Mouse (Mus musculus): ENCODE results near the gene Odf3b. TPM values are rescaled to one million over a fixed set of nuclear protein-coding genes. Genes with fewer than 3 reads are reported as not detected.

Gene Odf3b
- polyA plus RNA-seq, 1 experiment: 12.0 TPM

- no peak for DNase-seq (ENCODE audit: low read depth)
These were observed 44.1 kb downstream of the Odf3b start for GRCm38 (mm10) chr15:89334774-89335537.

DNA sequence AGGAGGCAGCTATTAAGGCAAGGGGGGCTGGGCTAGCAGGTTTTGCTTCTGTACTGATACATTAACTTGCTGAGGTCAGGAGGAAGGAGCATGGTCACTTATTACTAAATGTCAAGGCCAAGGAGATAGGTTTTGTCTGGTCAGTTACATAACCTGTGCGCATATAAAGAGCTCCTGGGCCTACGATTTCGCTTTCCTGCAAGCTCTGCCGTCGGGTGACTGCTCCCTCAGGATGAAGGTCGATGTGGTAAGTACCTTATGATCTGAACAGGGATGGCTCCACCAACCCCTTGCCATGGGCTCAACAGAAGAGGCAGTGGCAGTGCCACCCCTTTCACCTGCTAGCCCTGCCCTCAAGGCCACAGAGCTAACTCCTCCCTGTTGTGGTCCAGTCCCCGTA, 44.8 kb downstream of the Odf3b start, which contains the start of gene Miox:
TSS of gene Miox (plus strand) at position 128 of the 400 bp plus-strand sequence.
- DNase-seq (ENCODE audit: low read depth): no peak

Other genes with a start within 250 kb of the Odf3b start
- gene Mapk12, start 238.6 kb downstream of the Odf3b start, polyA plus RNA-seq (2012; rRNA removed): 25.2 and 25.3 TPM in 2 replicates
- 23.8 and 30.3 TPM in 2 replicates for gene Mapk11, start 229.7 kb downstream of the Odf3b start, polyA plus RNA-seq (2012; rRNA removed)
- gene Plxnb2, start 198.5 kb downstream of the Odf3b start, polyA plus RNA-seq (2012; rRNA removed): 98.9 and 119 TPM in 2 replicates
- 12.2 and 13.6 TPM in 2 replicates for gene Dennd6b, start 182.8 kb downstream of the Odf3b start, polyA plus RNA-seq (2012; rRNA removed)
- 89.2 and 158 TPM in 2 replicates for gene Ppp6r2, start 167.7 kb downstream of the Odf3b start, polyA plus RNA-seq (2012; rRNA removed)
- gene Sbf1, start 64.0 kb downstream of the Odf3b start, polyA plus RNA-seq (2012; rRNA removed): 127 and 142 TPM in 2 replicates
- gene Adm2, start 56.6 kb downstream of the Odf3b start, polyA plus RNA-seq (2012; rRNA removed): 0.26 and 0.63 TPM in 2 replicates
- gene Miox, start 44.9 kb downstream of the Odf3b start, polyA plus RNA-seq (2012; rRNA removed): 0.23 TPM in 1 of 2 replicates, not detected in the other
- gene Lmf2, start 23.6 kb downstream of the Odf3b start, polyA plus RNA-seq (2012; rRNA removed): 42.6 and 49.3 TPM in 2 replicates
- 104 and 155 TPM in 2 replicates for gene Ncaph2, start 23.6 kb downstream of the Odf3b start, polyA plus RNA-seq (2012; rRNA removed)
- gene Sco2, start 5.4 kb downstream of the Odf3b start, polyA plus RNA-seq (2012; rRNA removed): 25.6 and 29.8 TPM in 2 replicates
- 2.3 and 3.1 TPM in 2 replicates for gene Tymp, start 2.2 kb downstream of the Odf3b start, polyA plus RNA-seq (2012; rRNA removed)
- gene Klhdc7b, start 5.6 kb upstream of the Odf3b start, polyA plus RNA-seq (2012; rRNA removed): 0.04 and 0.08 TPM in 2 replicates
- not detected in 2 replicates for gene Syce3, start 31.2 kb upstream of the Odf3b start, polyA plus RNA-seq (2012; rRNA removed)
- 3.4 and 7.0 TPM in 2 replicates for gene Cpt1b, start 46.6 kb upstream of the Odf3b start, polyA plus RNA-seq (2012; rRNA removed)
- 1.3 and 1.5 TPM in 2 replicates for gene C730034F03Rik, start 50.3 kb upstream of the Odf3b start, polyA plus RNA-seq (2012; rRNA removed)
- gene Gm44502, start 50.4 kb upstream of the Odf3b start, polyA plus RNA-seq (2012; rRNA removed): 0.32 and 0.33 TPM in 2 replicates
- 47.6 and 51.2 TPM in 2 replicates for gene Chkb, start 50.6 kb upstream of the Odf3b start, polyA plus RNA-seq (2012; rRNA removed)
- gene Mapk8ip2, start 74.6 kb upstream of the Odf3b start, polyA plus RNA-seq (2012; rRNA removed): 0.20 and 0.30 TPM in 2 replicates
- 31.6 and 36.6 TPM in 2 replicates for gene Arsa, start 98.1 kb upstream of the Odf3b start, polyA plus RNA-seq (2012; rRNA removed)
- gene Shank3, start 120.3 kb upstream of the Odf3b start, polyA plus RNA-seq (2012; rRNA removed): 20.4 and 20.7 TPM in 2 replicates
- 2.0 and 2.1 TPM in 2 replicates for gene Acr, start 189.0 kb upstream of the Odf3b start, polyA plus RNA-seq (2012; rRNA removed)
- gene Rabl2, start 212.6 kb upstream of the Odf3b start, polyA plus RNA-seq (2012; rRNA removed): 19.8 and 23.4 TPM in 2 replicates